Mouse (Mus musculus): ENCODE results near the gene Gfer.

DNA sequence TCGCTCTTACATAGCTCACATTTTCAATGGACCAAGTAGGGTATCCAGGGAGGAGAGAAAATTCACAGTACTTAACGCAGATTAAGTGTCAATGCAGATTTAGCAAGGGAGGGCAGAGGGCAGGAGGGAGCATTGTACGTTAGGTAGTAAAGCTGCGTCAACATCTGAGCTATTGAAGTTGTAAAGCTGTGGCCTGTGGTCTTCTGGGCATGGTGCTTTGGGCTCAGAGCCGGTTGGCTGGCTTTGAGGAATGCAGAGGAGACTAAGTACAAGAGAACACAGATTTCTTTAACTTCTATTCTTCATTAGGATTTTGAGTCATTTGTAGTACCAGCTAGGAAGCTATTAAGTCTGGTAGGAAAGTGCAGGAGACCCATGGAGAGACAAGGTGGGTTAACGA, 19.6 kb upstream of the Gfer start:
- TF ChIP-seq CTCF (conservative IDR thresholded peaks at IDR 0.05 in 1 of 2, IDR thresholded peaks at IDR 0.05 in 1 of 2; ENCODE audit: low read depth in 2 of 2, low read length in 2 of 2) (no peak), ZNF384 (IDR thresholded peaks at IDR 0.05; ENCODE audit: low read depth, low read length) (no peak), ZMIZ1 (IDR thresholded peaks at IDR 0.05; ENCODE audit: low read depth, low read length) (no peak), NELFE (IDR thresholded peaks at IDR 0.05; ENCODE audit: low read depth, low read length) (no peak), POLR2A (IDR thresholded peaks at IDR 0.05; ENCODE audit: low read depth, low read length) (no peak), E2F4 (IDR thresholded peaks at IDR 0.05; ENCODE audit: insufficient replicate concordance, low read depth, low read length) (no peak), MAFK (IDR thresholded peaks at IDR 0.05; ENCODE audit: insufficient replicate concordance, low read length) (no peak), TCF12 (IDR thresholded peaks at IDR 0.05; ENCODE audit: low read depth, low read length) (no peak), MYC (IDR thresholded peaks at IDR 0.05; ENCODE audit: low read depth, low read length) (no peak), USF1 (IDR thresholded peaks at IDR 0.05; ENCODE audit: low read depth, low read length) (no peak), ZC3H11A (IDR thresholded peaks at IDR 0.05; ENCODE audit: low read depth, low read length) (no peak), EP300 (IDR thresholded peaks at IDR 0.05; ENCODE audit: low read length) (no peak), ELF1 (IDR thresholded peaks at IDR 0.05; ENCODE audit: low read depth, low read length) (no peak)
